Mouse (Mus musculus) cerebellum, postnatal 36 days (tissue): ENCODE data around the gene Timp3.

ENCODE experiments used
- DNase-seq, 2 experiments: peaks; one replicate each; pipeline ENCODE4 v3.0.0; 2021 to 2022; ENCODE audit warnings: mixed read lengths in 2 of 2

The Timp3 gene

GRCm38 (mm10) chr10:86300293-86301116 is at the start of gene Timp3:
Gene Timp3, plus strand, starts transcription at chr10:86300372.
- peak in 1 of 2 experiments; percentile 33 for DNase-seq

- DNase-seq, result no peak
Observed at GRCm38 (mm10) chr10:86256221-86256620, 44.0 kb upstream of the Timp3 start.

GRCm38 (mm10) chr10:86257045-86257444 is 43.1 kb upstream of the Timp3 start:
- DNase-seq, result no peak

GRCm38 (mm10) chr10:86258046-86258445 is 42.1 kb upstream of the Timp3 start:
- DNase-seq, result no peak

- DNase-seq, result no peak
Observed at GRCm38 (mm10) chr10:86258992-86259391, 41.2 kb upstream of the Timp3 start.

- no peak for DNase-seq
Observed at GRCm38 (mm10) chr10:86261725-86262124, 38.4 kb upstream of the Timp3 start.

GRCm38 (mm10) chr10:86264618-86265017 is 35.6 kb upstream of the Timp3 start:
- no peak for DNase-seq

GRCm38 (mm10) chr10:86270254-86270653 is 29.9 kb upstream of the Timp3 start:
- no peak for DNase-seq

- no peak for DNase-seq
Observed at GRCm38 (mm10) chr10:86272826-86273225, 27.3 kb upstream of the Timp3 start.

- no peak for DNase-seq
Observed at GRCm38 (mm10) chr10:86273410-86274191, 26.6 kb upstream of the Timp3 start.

- no peak for DNase-seq
Observed at GRCm38 (mm10) chr10:86275585-86275984, 24.6 kb upstream of the Timp3 start.

- DNase-seq, result no peak
Observed at GRCm38 (mm10) chr10:86277327-86277726, 22.8 kb upstream of the Timp3 start.

- no peak for DNase-seq
Observed at GRCm38 (mm10) chr10:86278481-86278880, 21.7 kb upstream of the Timp3 start.

- no peak for DNase-seq
Observed at GRCm38 (mm10) chr10:86279579-86280168, 20.5 kb upstream of the Timp3 start.

GRCm38 (mm10) chr10:86281238-86281637 is 18.9 kb upstream of the Timp3 start:
- DNase-seq, result no peak

- DNase-seq, result no peak
Observed at GRCm38 (mm10) chr10:86286508-86286907, 13.7 kb upstream of the Timp3 start.

- no peak for DNase-seq
Observed at GRCm38 (mm10) chr10:86290109-86290771, 9.9 kb upstream of the Timp3 start.

GRCm38 (mm10) chr10:86293880-86294279 is 6.3 kb upstream of the Timp3 start:
- no peak for DNase-seq

- no peak for DNase-seq
Observed at GRCm38 (mm10) chr10:86294599-86295365, 5.4 kb upstream of the Timp3 start.

GRCm38 (mm10) chr10:86295454-86296098 is 4.6 kb upstream of the Timp3 start:
- no peak for DNase-seq

- DNase-seq, result peak; percentile 70 to 75
Observed at GRCm38 (mm10) chr10:86296111-86296510, 4.1 kb upstream of the Timp3 start.

- no peak for DNase-seq
Observed at GRCm38 (mm10) chr10:86297307-86297706, 2.9 kb upstream of the Timp3 start.
